Mouse (Mus musculus) forebrain, embryonic 15.5 days (tissue): Measurements from ENCODE around the gene Hivep3. TPM values are rescaled to one million over a fixed set of nuclear protein-coding genes. Genes with fewer than 3 reads are reported as not detected.

Source experiments
- ATAC-seq: fragments of 200-750 bp; cut with Nextera tagmentation; replicated peaks from 2 replicates; pipeline ENCODE4 v1.8.0; 2017; ENCODE audit warnings: mild to moderate bottlenecking, moderate TSS enrichment, moderate library complexity
- H3K27ac ChIP-seq: fragments of 300-500 bp; sonication (generic); replicated peaks from 2 replicates; pipeline ENCODE4 v1.5.1; 2015; ENCODE audit warnings: mild to moderate bottlenecking, inconsistent platforms
- H3K27me3 ChIP-seq: fragments of 300-500 bp; sonication (generic); 2 replicates; pipeline ENCODE4 v1.6.1; 2015; ENCODE audit warnings: inconsistent platforms
- H3K36me3 ChIP-seq: fragments of 300-500 bp; sonication (generic); 2 replicates; pipeline ENCODE4 v1.6.1; 2015; ENCODE audit warnings: mild to moderate bottlenecking, inconsistent platforms
- H3K4me1 ChIP-seq: fragments of 300-500 bp; sonication (generic); 2 replicates; pipeline ENCODE4 v1.6.1; 2015; ENCODE audit warnings: inconsistent platforms
- H3K4me2 ChIP-seq: fragments of 300-500 bp; sonication (generic); replicated peaks from 2 replicates; pipeline ENCODE4 v1.6.1; 2015; ENCODE audit warnings: mild to moderate bottlenecking, inconsistent platforms
- H3K4me3 ChIP-seq: fragments of 300-500 bp; sonication (generic); 2 replicates; pipeline ENCODE4 v1.5.1; 2015; ENCODE audit warnings: mild to moderate bottlenecking, inconsistent platforms
- H3K9ac ChIP-seq: fragments of 300-500 bp; sonication (generic); replicated peaks from 2 replicates; pipeline ENCODE4 v1.6.1; 2015; ENCODE audit warnings: mild to moderate bottlenecking, inconsistent platforms
- H3K9me3 ChIP-seq: fragments of 300-500 bp; sonication (generic); 2 replicates; pipeline ENCODE4 v1.6.1; 2016; ENCODE audit warnings: inconsistent platforms
- WGBS: fragments of 180-500 bp; shearing (Covaris S2); methylation state at CpG from one replicate; pipeline ENCODE4 v1.1.7; 2015; ENCODE audit warnings: mixed read lengths; 5-methylcytosine and 5-hydroxymethylcytosine counted together
- polyA plus RNA-seq: library from polyadenylated mRNA; unstranded; fragments of >200 nt; fragmentation: Nextera tagmentation; extraction: Ambion mirVana; gene quantifications from 2 replicates; pipeline ENCODE4 v1.2.1, GENCODE M21; 2015

Gene Hivep3
- polyA plus RNA-seq, 1 experiment from 2014 or later, result 21.7 TPM

DNA sequence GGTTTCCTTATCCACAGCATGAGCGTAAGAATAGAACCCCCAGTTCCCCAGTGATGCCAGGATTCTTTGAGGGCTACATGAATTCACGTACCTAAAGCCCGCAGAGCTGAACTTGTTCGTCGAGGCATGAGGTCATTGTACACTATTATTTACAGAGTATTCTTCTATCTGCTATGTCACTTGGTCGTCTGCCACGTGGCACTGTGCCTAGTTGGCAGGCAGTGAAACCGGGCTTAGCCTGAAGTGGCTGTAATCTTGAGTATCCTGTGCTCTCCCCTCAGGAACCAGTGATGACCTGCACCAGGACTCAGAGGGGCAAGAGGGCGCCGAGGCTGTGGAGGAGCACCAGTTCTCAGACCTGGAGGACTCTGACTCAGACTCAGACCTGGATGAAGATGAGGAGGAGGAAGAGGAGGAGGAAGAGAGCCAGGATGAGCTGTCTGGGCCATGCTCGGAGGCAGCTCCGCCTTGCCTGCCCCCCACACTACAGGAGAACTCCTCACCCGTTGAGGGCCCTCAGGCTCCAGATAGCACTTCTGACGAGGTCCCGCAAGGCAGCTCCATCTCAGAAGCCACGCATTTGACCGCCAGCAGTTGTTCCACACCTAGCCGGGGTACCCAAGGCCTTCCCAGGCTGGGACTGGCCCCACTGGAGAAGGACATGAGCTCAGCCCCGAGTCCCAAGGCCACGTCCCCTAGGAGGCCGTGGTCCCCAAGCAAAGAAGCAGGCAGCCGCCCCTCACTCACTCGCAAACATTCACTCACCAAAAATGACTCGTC is 398.0 kb downstream of the Hivep3 start:
- WGBS, result 66% methylated on average over 24 of the region's 24 CpGs
- Histone ChIP-seq H3K4me2 (no peak overlapping the region), H3K27me3 (no peaks in the 10 kb centered on the region), H3K9me3 (no peaks in the 10 kb centered on the region), H3K9ac (no peak overlapping the region), H3K4me3 (no peak overlapping the region), H3K4me1 (peaks cover 16% of the 10 kb centered on the region), H3K36me3 (no peaks in the 10 kb centered on the region), H3K27ac (no peak overlapping the region)
- no peak for ATAC-seq

DNA sequence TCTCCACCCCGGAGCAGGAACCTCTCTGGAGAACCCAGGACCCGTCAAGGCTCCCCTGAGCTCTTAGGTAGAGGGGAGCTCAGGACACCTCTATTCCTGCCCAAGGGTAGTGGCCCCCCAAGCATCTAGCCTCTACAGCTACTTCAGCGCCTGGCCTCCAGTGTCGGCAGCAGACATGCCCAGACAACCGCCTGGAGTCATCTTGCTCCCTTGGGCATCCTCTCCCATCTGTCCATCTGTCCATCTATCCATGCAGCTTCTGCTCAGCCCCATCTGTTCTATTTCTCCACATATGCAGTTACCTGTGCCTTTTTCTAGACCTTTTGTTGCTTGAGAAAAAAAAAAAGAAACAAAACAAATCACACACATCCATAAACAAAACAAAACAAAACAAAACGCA is 400.6 kb downstream of the Hivep3 start:
- WGBS, result 78% methylated on average over 6 of the region's 6 CpGs
- Histone ChIP-seq H3K4me2 (no peak overlapping the region), H3K9me3 (no peaks in the 10 kb centered on the region), H3K27ac (no peak overlapping the region), H3K4me1 (peaks cover 8% of the 10 kb centered on the region), H3K27me3 (no peaks in the 10 kb centered on the region), H3K9ac (no peak overlapping the region), H3K4me3 (no peak overlapping the region), H3K36me3 (no peaks in the 10 kb centered on the region)
- no peak for ATAC-seq

DNA sequence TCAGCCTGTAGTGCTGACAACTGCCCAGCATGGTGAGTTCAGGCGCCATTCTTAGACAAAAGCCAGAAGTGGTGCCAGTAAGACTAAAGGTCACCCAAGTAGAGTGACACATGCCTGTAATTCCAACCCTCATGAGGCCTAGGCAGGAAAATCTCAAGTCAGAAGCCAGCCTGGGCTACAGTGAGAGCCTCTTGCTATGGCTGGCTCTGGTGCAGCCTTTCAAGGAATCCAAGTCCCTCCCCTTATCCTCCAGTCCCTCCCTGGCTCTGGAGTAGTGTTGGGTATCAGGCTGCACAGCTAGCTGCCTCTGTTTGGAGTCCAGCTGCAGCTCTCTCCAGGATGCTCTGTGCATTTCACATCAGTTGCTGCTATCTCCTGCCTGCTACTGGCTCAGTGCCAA is 408.2 kb downstream of the Hivep3 start:
- ATAC-seq, result no peak
- H3K36me3 ChIP-seq, result no peaks in the 10 kb centered on the region
- 70% methylated on average over 1 of the region's 1 CpGs for WGBS
- peaks cover 7% of the 10 kb centered on the region; the same call in 1 of the 2 replicates for H3K4me1 ChIP-seq
- no peak overlapping the region for H3K27ac ChIP-seq
- H3K9me3 ChIP-seq, result no peaks in the 10 kb centered on the region
- no peak overlapping the region for H3K4me2 ChIP-seq
- H3K27me3 ChIP-seq, result no peaks in the 10 kb centered on the region
- no peak overlapping the region for H3K9ac ChIP-seq
- no peak overlapping the region for H3K4me3 ChIP-seq

GRCm38 (mm10) chr4:120142905-120143304 is 409.3 kb downstream of the Hivep3 start:
- H3K27me3 ChIP-seq, result no peaks in the 10 kb centered on the region
- H3K4me2 ChIP-seq, result no peak overlapping the region
- no peak overlapping the region for H3K9ac ChIP-seq
- ATAC-seq, result peak; percentile 68
- WGBS, result 62% methylated on average over 9 of the region's 9 CpGs
- peaks cover 7% of the 10 kb centered on the region; the same call in 1 of the 2 replicates for H3K4me1 ChIP-seq
- no peak overlapping the region for H3K4me3 ChIP-seq
- no peak overlapping the region for H3K27ac ChIP-seq
- H3K36me3 ChIP-seq, result no peaks in the 10 kb centered on the region
- H3K9me3 ChIP-seq, result no peaks in the 10 kb centered on the region

DNA sequence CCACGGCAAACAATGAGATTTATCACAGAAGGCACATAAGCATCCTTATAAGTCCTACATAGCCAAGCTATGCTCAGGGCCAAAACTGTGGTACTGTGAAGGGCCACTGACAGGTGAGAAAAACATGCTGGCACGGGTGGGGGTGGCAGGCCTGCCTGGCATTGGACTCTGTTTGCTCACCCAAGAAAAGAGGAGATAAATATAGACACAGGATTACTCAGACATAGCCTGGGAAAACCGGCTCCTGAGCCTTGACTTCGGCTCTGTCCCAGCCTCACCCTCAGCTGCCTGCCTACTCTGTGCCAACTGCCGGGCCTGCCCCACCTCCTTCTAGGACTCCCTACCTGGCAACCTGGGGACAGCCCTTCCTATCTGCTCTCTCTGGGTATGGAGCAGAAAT is 410.8 kb downstream of the Hivep3 start:
- H3K9me3 ChIP-seq, result no peaks in the 10 kb centered on the region

DNA sequence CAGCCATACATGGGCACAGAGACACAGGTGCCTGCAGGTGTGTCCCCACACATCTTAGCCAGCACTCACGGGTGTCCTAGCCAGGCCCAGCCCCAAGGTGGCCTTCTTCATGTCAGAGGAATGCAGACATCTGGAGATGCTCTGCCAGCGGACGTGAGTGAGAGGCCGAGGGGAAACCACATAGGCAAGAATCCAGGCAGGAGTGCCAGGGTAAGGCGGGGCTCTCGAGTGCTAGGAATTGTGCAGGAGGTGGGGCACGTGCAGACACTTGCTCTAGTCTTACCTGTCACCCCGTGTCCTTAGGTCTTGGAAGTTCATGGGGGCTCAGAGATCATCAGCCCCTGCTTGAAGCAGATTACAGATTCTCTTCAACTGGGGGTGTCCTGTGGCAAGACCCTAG is 412.3 kb downstream of the Hivep3 start:
- H3K27me3 ChIP-seq, result no peaks in the 10 kb centered on the region
- no peaks in the 10 kb centered on the region for H3K9me3 ChIP-seq
- H3K4me1 ChIP-seq, result peaks cover 16% of the 10 kb centered on the region
- no peak for ATAC-seq
- 84% methylated on average over 8 of the region's 8 CpGs for WGBS
- H3K9ac ChIP-seq, result no peak overlapping the region
- H3K4me2 ChIP-seq, result no peak overlapping the region
- no peak overlapping the region for H3K4me3 ChIP-seq
- no peaks in the 10 kb centered on the region for H3K36me3 ChIP-seq
- no peak overlapping the region for H3K27ac ChIP-seq

More for the DNA sequence above, 410.8 kb downstream of the Hivep3 start:
- no peak overlapping the region for H3K4me3 ChIP-seq
- H3K27me3 ChIP-seq, result no peaks in the 10 kb centered on the region
- H3K4me2 ChIP-seq, result no peak overlapping the region
- no peak overlapping the region for H3K9ac ChIP-seq
- peaks cover 16% of the 10 kb centered on the region for H3K4me1 ChIP-seq
- H3K27ac ChIP-seq, result no peak overlapping the region
- 81% methylated on average over 5 of the region's 5 CpGs for WGBS
- no peak for ATAC-seq
- H3K36me3 ChIP-seq, result no peaks in the 10 kb centered on the region

GRCm38 (mm10) chr4:120148291-120149141 is 414.9 kb downstream of the Hivep3 start:
- H3K4me3 ChIP-seq, result peak overlapping the region; percentile 23
- peaks cover 9% of the 10 kb centered on the region for H3K4me1 ChIP-seq
- peak overlapping the region; percentile 50 for H3K4me2 ChIP-seq
- H3K9ac ChIP-seq, result peak overlapping the region; percentile 43
- no peaks in the 10 kb centered on the region for H3K9me3 ChIP-seq
- peak overlapping the region; percentile 21 for H3K27ac ChIP-seq
- WGBS, result 5% methylated on average over 45 of the region's 45 CpGs
- H3K36me3 ChIP-seq, result no peaks in the 10 kb centered on the region
- peak; percentile 82 for ATAC-seq
- H3K27me3 ChIP-seq, result no peaks in the 10 kb centered on the region

GRCm38 (mm10) chr4:120149142-120149524 is 415.5 kb downstream of the Hivep3 start:
- H3K4me2 ChIP-seq, result peak overlapping the region; percentile 50
- no peaks in the 10 kb centered on the region for H3K27me3 ChIP-seq
- H3K36me3 ChIP-seq, result no peaks in the 10 kb centered on the region
- no peak overlapping the region for H3K4me3 ChIP-seq
- WGBS, result 43% methylated on average over 3 of the region's 3 CpGs
- no peak overlapping the region for H3K9ac ChIP-seq
- peaks cover 9% of the 10 kb centered on the region for H3K4me1 ChIP-seq
- H3K27ac ChIP-seq, result no peak overlapping the region
- no peaks in the 10 kb centered on the region for H3K9me3 ChIP-seq
- 0 out of 2 replicates have a peak, but pooled peaks have one; percentile 35 for ATAC-seq

DNA sequence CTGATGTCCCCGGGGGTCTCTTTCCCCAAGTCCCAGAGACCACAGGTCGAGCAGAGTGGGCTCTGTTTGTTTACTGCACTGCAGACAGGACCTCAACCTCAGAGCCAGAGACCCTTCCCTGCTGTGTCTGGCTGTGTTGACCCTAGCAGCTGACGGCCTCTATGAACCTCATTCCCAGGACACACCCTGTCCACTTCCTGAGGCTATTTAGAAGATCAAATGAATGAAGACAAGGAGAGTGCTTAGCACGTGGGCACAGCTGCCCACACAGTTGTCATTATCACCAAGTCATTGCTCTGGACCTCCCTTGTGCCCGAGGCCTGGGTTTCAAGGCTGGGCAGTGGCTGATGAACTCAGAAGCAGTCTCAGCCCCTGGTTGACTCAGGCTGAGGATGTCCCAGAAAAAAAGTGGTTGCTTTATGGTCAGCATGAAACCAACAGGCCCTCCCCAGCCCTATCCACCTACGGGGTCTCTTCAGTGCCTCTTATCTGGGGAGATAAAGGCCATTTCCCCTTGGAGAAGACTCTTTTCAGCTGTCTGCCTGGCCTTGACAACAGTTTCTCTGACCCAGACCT is 416.8 kb downstream of the Hivep3 start:
- Histone ChIP-seq H3K4me2 (no peak overlapping the region), H3K4me3 (no peak overlapping the region), H3K27me3 (no peaks in the 10 kb centered on the region), H3K27ac (no peak overlapping the region), H3K9ac (no peak overlapping the region), H3K4me1 (peaks cover 9% of the 10 kb centered on the region), H3K36me3 (no peaks in the 10 kb centered on the region), H3K9me3 (no peaks in the 10 kb centered on the region)
- no peak for ATAC-seq
- 74% methylated on average over 6 of the region's 6 CpGs for WGBS

GRCm38 (mm10) chr4:120151906-120152305 is 418.3 kb downstream of the Hivep3 start:
- Histone ChIP-seq H3K9ac (no peak overlapping the region), H3K4me2 (no peak overlapping the region), H3K36me3 (no peaks in the 10 kb centered on the region), H3K27me3 (no peaks in the 10 kb centered on the region), H3K9me3 (no peaks in the 10 kb centered on the region), H3K4me1 (peaks cover 9% of the 10 kb centered on the region), H3K27ac (no peak overlapping the region), H3K4me3 (no peak overlapping the region)
- WGBS, result 86% methylated on average over 6 of the region's 6 CpGs
- ATAC-seq, result no peak

DNA sequence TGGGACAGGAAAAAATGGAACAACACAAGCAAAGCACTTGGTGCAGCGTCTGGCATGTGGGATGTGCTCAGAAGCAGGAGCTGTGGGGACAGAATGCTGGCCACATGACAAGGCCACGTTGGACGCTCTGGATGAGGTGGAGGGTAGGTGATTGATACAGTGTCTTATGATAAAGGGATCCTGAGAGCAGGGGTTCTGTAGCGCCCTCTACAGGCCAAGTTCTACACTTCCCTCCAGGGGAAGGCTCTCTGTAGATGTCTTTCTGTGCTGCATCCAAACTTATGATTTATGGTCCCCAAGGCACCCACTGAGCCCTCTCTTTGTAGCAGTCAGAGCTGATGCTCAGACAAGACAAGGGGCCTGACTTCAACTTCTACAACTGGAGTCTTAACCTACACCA is 419.1 kb downstream of the Hivep3 start:
- Histone ChIP-seq H3K27me3 (no peaks in the 10 kb centered on the region), H3K4me1 (peaks cover 9% of the 10 kb centered on the region), H3K4me3 (no peak overlapping the region), H3K9me3 (no peaks in the 10 kb centered on the region), H3K36me3 (no peaks in the 10 kb centered on the region), H3K4me2 (no peak overlapping the region), H3K9ac (no peak overlapping the region), H3K27ac (no peak overlapping the region)
- no peak for ATAC-seq
- WGBS, result 69% methylated on average over 4 of the region's 4 CpGs

- Histone ChIP-seq H3K27me3 (no peaks in the 10 kb centered on the region), H3K4me1 (peaks cover 5% of the 10 kb centered on the region), H3K27ac (no peak overlapping the region), H3K36me3 (no peaks in the 10 kb centered on the region), H3K4me2 (no peak overlapping the region), H3K9me3 (no peaks in the 10 kb centered on the region), H3K9ac (no peak overlapping the region), H3K4me3 (no peak overlapping the region)
- ATAC-seq, result no peak
- 92% methylated on average over 3 of the region's 3 CpGs for WGBS
These were observed 420.2 kb downstream of the Hivep3 start for GRCm38 (mm10) chr4:120153736-120154135.
